Mouse (Mus musculus) E14TG2a.4 (cell line): ENCODE measurements around the gene Rab6a.

Source experiments
- H3K27me3 ChIP-seq: 2 replicates; pipeline ENCODE4 v1.6.1; 2014; ENCODE audit warnings: low read length, control low read depth; ENCODE audit not compliant: insufficient read depth
- H3K36me3 ChIP-seq: 2 replicates; pipeline ENCODE4 v1.6.1; 2014; ENCODE audit warnings: low read length, control low read depth; ENCODE audit not compliant: insufficient read depth
- H3K4me1 ChIP-seq: replicated peaks from 2 replicates; pipeline ENCODE4 v1.6.1; 2014; ENCODE audit warnings: low read depth, low read length, control low read depth
- H3K4me3 ChIP-seq: replicated peaks from 2 replicates; pipeline ENCODE4 v1.5.1; 2014; ENCODE audit warnings: mild to moderate bottlenecking, low read length
- H3K9me3 ChIP-seq: 2 replicates; pipeline ENCODE4 v1.6.1; 2014; ENCODE audit warnings: low read length, control low read depth
- CTCF ChIP-seq: conservative IDR thresholded peaks from 2 replicates; pipeline ENCODE4 v1.5.1; 2014; ENCODE audit warnings: low read length
- NANOG ChIP-seq: IDR thresholded peaks from 2 replicates; pipeline ENCODE4 v1.6.1; 2014; ENCODE audit warnings: borderline replicate concordance, low read length, mixed read lengths
- POU5F1 ChIP-seq: IDR thresholded peaks from 2 replicates; pipeline ENCODE4 v1.6.1; 2014; ENCODE audit warnings: low read length, borderline replicate concordance

The Rab6a gene

DNA sequence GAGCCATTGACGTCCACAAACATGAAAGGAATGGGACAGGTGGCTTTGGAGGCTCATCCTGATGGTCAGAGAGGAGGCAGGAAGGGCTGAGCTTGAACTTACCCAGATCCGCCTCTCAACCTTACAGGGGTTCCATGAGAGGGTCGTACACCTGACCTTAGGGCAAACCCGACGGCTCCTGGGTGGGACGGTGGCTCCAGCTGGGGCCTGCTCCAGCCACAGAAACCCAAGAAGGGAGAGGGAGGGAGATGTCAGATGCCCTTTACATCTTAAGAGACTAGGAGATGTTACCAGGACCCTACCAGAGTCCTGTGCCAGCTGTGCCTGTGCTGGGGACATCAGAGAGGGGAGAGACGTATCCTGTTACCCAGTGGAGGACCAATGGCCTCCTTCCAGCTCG, 42.6 kb downstream of the Rab6a start:
- Histone ChIP-seq H3K4me3 (no peak overlapping the region), H3K4me1 (peaks cover 57% of the 10 kb centered on the region), H3K9me3 (no peaks in the 10 kb centered on the region), H3K27me3 (no peaks in the 10 kb centered on the region), H3K36me3 (peaks cover 15% of the 10 kb centered on the region)
- TF ChIP-seq POU5F1 (no peak), NANOG (no peak), CTCF (no peak)

DNA sequence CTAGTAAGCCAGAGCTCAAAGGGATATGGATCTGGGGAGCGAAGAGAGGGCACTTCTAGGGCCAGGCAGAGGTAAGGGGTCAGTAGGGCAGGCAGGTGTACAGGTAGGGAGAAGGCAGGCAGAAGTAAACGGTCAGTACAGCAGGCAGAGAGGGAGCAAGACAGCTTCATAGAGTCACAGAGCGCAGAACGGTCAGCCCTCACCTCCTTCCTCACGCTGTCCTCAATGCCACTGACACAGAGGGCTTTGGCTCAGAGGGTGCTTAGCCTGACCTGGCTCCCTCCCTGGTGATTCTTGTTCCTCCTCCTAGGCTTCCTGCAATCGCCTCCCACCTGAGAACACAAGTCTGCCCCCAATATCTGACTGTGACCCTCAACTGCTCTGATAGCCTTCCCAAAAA, 43.2 kb downstream of the Rab6a start:
- Histone ChIP-seq H3K4me1 (peaks cover 59% of the 10 kb centered on the region), H3K4me3 (no peak overlapping the region), H3K9me3 (no peaks in the 10 kb centered on the region), H3K36me3 (peaks cover 15% of the 10 kb centered on the region), H3K27me3 (no peaks in the 10 kb centered on the region)
- TF ChIP-seq NANOG, result no peak
- TF ChIP-seq POU5F1, result no peak
- TF ChIP-seq CTCF, result no peak

DNA sequence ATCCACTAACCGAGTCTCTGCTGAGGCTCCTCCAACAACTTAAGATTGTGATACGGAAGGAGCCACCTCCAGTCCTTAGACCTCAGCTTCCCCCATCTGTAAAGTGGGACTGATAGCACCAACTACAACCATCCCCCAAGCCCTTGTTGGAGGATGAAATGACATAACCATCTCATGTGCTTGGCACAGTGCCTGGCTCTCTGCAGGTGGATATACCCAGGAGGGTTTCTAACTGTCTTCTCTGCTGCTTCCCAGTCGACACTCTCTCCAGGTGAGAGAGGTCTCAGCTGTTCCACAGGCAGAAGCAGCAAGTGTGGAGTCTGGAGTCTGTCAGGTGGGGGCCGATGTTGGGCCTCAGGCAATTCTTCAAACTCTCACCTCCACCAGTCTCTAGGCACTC, 43.8 kb downstream of the Rab6a start:
- peaks cover 13% of the 10 kb centered on the region for H3K36me3 ChIP-seq
- TF ChIP-seq NANOG (no peak), CTCF (no peak), POU5F1 (no peak)
- no peak overlapping the region for H3K4me3 ChIP-seq
- H3K27me3 ChIP-seq, result no peaks in the 10 kb centered on the region
- peaks cover 64% of the 10 kb centered on the region for H3K4me1 ChIP-seq
- no peaks in the 10 kb centered on the region for H3K9me3 ChIP-seq

DNA sequence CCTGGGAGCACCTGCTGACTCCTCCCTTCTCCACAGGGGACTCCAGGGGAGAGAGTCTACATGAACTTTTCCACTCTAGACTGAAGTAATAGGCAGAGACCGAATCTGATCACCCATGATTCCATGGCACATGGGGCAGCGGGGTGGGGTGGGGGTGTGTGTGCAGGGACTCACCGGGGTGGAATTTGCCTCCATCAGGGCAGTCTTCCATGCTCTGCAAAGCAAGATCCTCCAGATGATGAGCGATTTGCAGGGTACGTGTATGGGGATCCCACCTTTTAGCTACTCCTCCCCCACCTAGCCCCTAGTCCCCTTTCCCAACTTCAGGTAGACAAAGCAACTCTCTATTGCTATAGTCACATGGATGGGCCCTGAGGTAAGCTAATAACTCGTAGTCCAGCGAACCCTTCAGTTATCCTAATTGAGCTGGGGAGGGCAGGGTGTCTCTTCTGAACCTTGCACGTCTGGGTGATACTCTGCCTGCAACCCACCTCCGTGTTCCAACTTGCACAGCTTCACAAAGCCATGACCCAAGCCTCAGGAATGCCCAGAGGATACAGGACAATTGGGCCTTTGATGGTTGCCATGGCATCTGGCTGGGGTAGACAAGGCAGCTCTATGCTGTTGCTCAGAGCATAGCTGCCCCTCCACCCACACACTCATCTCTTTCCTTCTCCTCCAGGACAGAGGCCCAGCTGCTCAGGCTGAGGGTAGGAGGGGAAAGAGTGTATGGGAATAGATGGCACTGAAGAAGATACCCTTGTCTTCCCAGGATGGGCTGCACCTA, 46.5 kb downstream of the Rab6a start:
- Histone ChIP-seq H3K4me3 (no peak overlapping the region), H3K27me3 (no peaks in the 10 kb centered on the region), H3K36me3 (peaks cover 8% of the 10 kb centered on the region), H3K9me3 (no peaks in the 10 kb centered on the region), H3K4me1 (peaks cover 70% of the 10 kb centered on the region)
- TF ChIP-seq NANOG (no peak), CTCF (no peak), POU5F1 (no peak)

DNA sequence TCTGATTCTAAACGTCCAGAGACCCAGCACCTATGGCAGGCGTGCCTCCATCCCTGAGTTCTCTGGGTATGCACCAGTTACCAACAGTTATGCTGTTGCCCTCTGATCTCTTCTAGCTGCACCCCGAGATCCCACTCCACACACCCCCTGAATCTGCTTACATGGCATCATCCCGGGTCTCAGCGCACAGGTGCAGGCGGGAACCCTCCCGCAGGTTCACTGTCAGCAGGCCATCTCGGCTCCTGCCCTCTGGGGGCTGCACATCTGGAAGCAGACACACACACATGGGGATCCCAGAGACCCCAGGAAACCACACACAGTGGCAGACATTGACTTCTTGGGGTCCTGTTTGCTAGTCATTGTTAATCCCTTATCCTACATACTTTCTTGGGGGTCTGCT, 47.2 kb downstream of the Rab6a start:
- Histone ChIP-seq H3K4me3 (no peak overlapping the region), H3K4me1 (peaks cover 73% of the 10 kb centered on the region), H3K9me3 (no peaks in the 10 kb centered on the region), H3K27me3 (no peaks in the 10 kb centered on the region), H3K36me3 (peaks cover under 1% of the 10 kb centered on the region; the same call in 1 of the 2 replicates)
- TF ChIP-seq POU5F1 (no peak), CTCF (no peak), NANOG (no peak)

DNA sequence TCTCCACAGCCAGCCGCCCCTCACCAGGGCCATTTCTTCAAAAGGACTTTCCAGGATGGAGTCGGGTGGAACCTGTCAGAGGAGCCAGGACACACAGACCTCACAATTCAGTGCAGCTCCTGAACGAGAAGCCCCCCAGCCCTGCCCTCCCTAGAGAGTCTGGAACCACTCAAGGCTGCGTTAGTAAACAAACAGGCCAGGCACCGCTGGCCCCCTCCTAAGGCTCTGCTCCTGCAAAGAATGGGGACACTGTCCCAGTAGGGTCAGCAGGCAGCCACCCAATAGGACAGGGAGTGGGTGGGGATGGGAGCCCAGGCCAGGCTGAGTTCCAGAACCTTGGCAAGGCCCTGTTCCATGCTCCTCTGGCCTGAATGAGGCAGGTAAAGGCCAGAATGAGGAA, 49.5 kb downstream of the Rab6a start:
- no peaks in the 10 kb centered on the region for H3K36me3 ChIP-seq
- H3K4me3 ChIP-seq, result no peak overlapping the region
- H3K4me1 ChIP-seq, result peaks cover 55% of the 10 kb centered on the region
- H3K27me3 ChIP-seq, result no peaks in the 10 kb centered on the region
- no peaks in the 10 kb centered on the region for H3K9me3 ChIP-seq
- TF ChIP-seq CTCF, result no peak
- no peak for TF ChIP-seq POU5F1
- no peak for TF ChIP-seq NANOG

DNA sequence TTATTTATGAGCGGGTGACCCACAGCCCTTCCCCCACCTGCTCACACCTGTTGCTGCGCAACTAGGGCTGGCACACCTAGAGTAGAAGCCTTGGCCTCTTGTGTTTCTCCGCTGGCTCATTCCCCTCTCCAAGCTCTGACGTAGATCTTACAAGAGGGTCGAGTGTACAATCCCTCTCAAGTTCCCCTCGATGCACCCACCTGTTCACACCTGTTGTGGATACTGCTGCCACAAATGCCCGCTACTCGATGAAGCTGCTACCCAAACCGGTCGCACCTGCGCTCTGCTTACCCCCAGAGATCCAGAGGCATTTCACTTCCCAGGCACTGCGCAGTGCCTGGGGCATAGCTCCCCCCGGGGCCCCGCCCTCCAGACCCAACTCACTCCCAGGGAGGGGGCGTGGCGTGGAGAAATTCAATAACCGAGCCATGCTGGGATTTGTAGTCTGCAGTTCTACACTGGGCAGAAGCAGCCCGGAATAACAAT, 50.9 kb downstream of the Rab6a start:
- Histone ChIP-seq H3K4me1 (peaks cover 62% of the 10 kb centered on the region), H3K36me3 (no peaks in the 10 kb centered on the region), H3K4me3 (peak overlapping the region; percentile 61), H3K9me3 (no peaks in the 10 kb centered on the region), H3K27me3 (no peaks in the 10 kb centered on the region)
- no peak for TF ChIP-seq POU5F1
- no peak for TF ChIP-seq NANOG
- TF ChIP-seq CTCF, result no peak

DNA sequence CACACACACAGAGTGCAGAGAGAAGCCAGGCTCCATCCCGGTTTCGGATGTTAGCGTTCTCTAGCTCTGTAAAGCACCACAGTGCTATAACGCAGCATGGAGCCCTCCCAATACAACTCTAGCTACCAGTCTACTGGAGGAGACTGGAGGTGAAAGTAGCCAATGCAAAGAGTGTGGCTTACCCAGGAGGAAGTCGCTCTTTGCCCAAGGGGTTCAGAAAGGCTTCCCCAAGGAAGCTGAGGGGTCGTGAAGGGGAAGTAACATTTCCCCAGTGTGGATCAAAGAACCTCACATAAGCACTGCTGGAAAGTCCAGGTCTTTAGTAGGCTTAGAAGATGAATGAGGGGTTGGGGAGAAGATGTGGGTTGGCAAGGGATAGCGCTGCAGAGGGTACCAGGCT, 54.1 kb downstream of the Rab6a start:
- peak overlapping the region; percentile 39; the same call in 1 of the 2 replicates for H3K4me3 ChIP-seq
- no peaks in the 10 kb centered on the region for H3K27me3 ChIP-seq
- H3K4me1 ChIP-seq, result peaks cover 54% of the 10 kb centered on the region
- no peaks in the 10 kb centered on the region for H3K36me3 ChIP-seq
- TF ChIP-seq POU5F1 (no peak), NANOG (no peak), CTCF (no peak)
- no peaks in the 10 kb centered on the region for H3K9me3 ChIP-seq

DNA sequence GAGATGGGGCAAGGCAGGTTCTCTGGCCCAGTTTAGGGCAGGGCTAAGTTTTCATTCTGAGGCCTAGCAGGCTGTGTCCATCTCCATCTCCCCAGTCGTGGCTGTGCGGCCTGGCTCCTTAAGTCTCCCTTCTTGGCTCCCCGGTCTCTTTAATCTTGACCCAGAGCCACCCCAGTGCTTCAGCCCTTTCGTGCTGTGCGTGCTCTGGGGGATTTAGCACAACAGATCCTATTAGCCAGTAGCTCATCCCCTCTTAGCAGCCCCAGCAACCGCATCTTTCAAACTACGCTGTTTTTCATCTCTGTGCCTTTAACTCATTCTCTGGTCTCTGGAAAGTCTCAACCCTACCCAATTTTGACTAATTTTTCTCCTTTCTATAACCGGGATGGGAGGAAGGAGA, 55.0 kb downstream of the Rab6a start, which contains the start of gene Plekhb1:
Plekhb1 (minus strand) TSS at position 184 of the 400 bp plus-strand sequence.
- H3K36me3 ChIP-seq, result no peaks in the 10 kb centered on the region
- no peaks in the 10 kb centered on the region for H3K9me3 ChIP-seq
- H3K4me3 ChIP-seq, result peak within 1 kb of the TSS; percentile 39; the same call in 1 of the 2 replicates
- H3K4me1 ChIP-seq, result peaks cover 44% of the 10 kb centered on the region
- no peak for TF ChIP-seq CTCF
- TF ChIP-seq POU5F1, result no peak
- TF ChIP-seq NANOG, result no peak
- H3K27me3 ChIP-seq, result no peaks in the 10 kb centered on the region
